Mouse (Mus musculus) lung, postnatal 0 days (tissue): Measurements from ENCODE around the gene Patj. TPM values are rescaled to one million over a fixed set of nuclear protein-coding genes. Genes with fewer than 3 reads are reported as not detected.

Experiments used
- ATAC-seq: fragments of 200-750 bp; cut with Nextera tagmentation; 2 replicates; pipeline ENCODE4 v1.8.0; 2017; ENCODE audit warnings: moderate library complexity
- DNase-seq: peaks from one replicate; pipeline ENCODE4 v3.0.0-alpha.2; 2016; ENCODE audit warnings: low spot score
- H3K27ac ChIP-seq: fragments of 300-500 bp; sonication (generic); 2 replicates; pipeline ENCODE4 v1.5.1; 2014; ENCODE audit warnings: antibody characterized with exemption, mild to moderate bottlenecking, low read length, mixed read lengths
- H3K27me3 ChIP-seq: fragments of 300-500 bp; sonication (generic); replicated peaks from 2 replicates; pipeline ENCODE4 v1.6.1; 2014; ENCODE audit warnings: low read length, mixed read lengths; ENCODE audit not compliant: insufficient read depth
- H3K36me3 ChIP-seq: fragments of 300-500 bp; sonication (generic); 2 replicates; pipeline ENCODE4 v1.6.1; 2014; ENCODE audit warnings: low read length, mixed read lengths; ENCODE audit not compliant: insufficient read depth
- H3K4me1 ChIP-seq: fragments of 300-500 bp; sonication (generic); 2 replicates; pipeline ENCODE4 v1.6.1; 2014; ENCODE audit warnings: antibody characterized with exemption, low read depth, low read length, mixed read lengths; ENCODE audit not compliant: insufficient read depth
- H3K4me2 ChIP-seq: fragments of 300-500 bp; sonication (generic); replicated peaks from 2 replicates; pipeline ENCODE4 v1.6.1; 2014; ENCODE audit warnings: low read depth, mild to moderate bottlenecking, low read length, moderate library complexity, mixed read lengths
- H3K4me3 ChIP-seq: fragments of 300-500 bp; sonication (generic); 2 replicates; pipeline ENCODE4 v1.5.1; 2014; ENCODE audit warnings: low read depth, low read length
- H3K9ac ChIP-seq: fragments of 300-500 bp; sonication (generic); replicated peaks from 2 replicates; pipeline ENCODE4 v1.6.1; 2014; ENCODE audit warnings: low read depth, mild to moderate bottlenecking
- H3K9me3 ChIP-seq: fragments of 300-500 bp; sonication (generic); 2 replicates; pipeline ENCODE4 v1.6.1; 2016; ENCODE audit warnings: low read length, mixed read lengths
- CTCF ChIP-seq: IDR thresholded peaks from 2 replicates; pipeline ENCODE4 v1.5.1; 2016; ENCODE audit warnings: antibody characterized with exemption, mild to moderate bottlenecking
- EP300 ChIP-seq: IDR thresholded peaks from 2 replicates; pipeline ENCODE4 v1.6.1; 2016; ENCODE audit warnings: antibody characterized with exemption, mild to moderate bottlenecking, control low read depth
- WGBS: fragments of 180-500 bp; shearing (Covaris S2); extraction: QIAGEN DNeasy Blood & Tissue Kit; methylation state at CpG from one replicate; pipeline ENCODE4 v1.1.7; 2014; 5-methylcytosine and 5-hydroxymethylcytosine counted together
- polyA plus RNA-seq: library from polyadenylated mRNA; unstranded; fragments of >200 nt; fragmentation: Nextera tagmentation; extraction: Ambion mirVana; gene quantifications from 2 replicates; pipeline ENCODE4 v1.2.1, GENCODE M21; 2015

Gene Patj
- polyA plus RNA-seq, 1 experiment from 2014 or later, result 13.4 TPM

- Histone ChIP-seq H3K4me3 (no peak overlapping the region), H3K4me2 (no peak overlapping the region), H3K9ac (no peak overlapping the region), H3K9me3 (no peaks in the 10 kb centered on the region), H3K36me3 (no peaks in the 10 kb centered on the region), H3K4me1 (no peaks in the 10 kb centered on the region), H3K27me3 (no peaks in the 10 kb centered on the region), H3K27ac (no peak overlapping the region)
- DNase-seq, result no peak
- WGBS, result 65% methylated on average over 4 of the region's 4 CpGs
- TF ChIP-seq CTCF (no peak), EP300 (no peak)
- no peak for ATAC-seq
Observed at GRCm38 (mm10) chr4:98586303-98586702, 190.7 kb downstream of the Patj start.

GRCm38 (mm10) chr4:98587686-98588085, 192.1 kb downstream of the Patj start:
- DNase-seq, result no peak
- TF ChIP-seq EP300 (no peak), CTCF (no peak)
- ATAC-seq, result no peak
- 76% methylated on average over 2 of the region's 2 CpGs for WGBS
- no peak overlapping the region for H3K27ac ChIP-seq
- no peaks in the 10 kb centered on the region for H3K9me3 ChIP-seq
- no peak overlapping the region for H3K4me3 ChIP-seq
- no peak overlapping the region for H3K9ac ChIP-seq
- H3K4me2 ChIP-seq, result no peak overlapping the region
- H3K27me3 ChIP-seq, result no peaks in the 10 kb centered on the region
- H3K4me1 ChIP-seq, result no peaks in the 10 kb centered on the region
- no peaks in the 10 kb centered on the region for H3K36me3 ChIP-seq

GRCm38 (mm10) chr4:98593961-98594360, 198.4 kb downstream of the Patj start:
- no peak overlapping the region for H3K4me2 ChIP-seq
- no peak for ATAC-seq
- no peaks in the 10 kb centered on the region for H3K27me3 ChIP-seq
- DNase-seq, result no peak
- no peaks in the 10 kb centered on the region for H3K4me1 ChIP-seq
- WGBS, result 67% methylated on average over 1 of the region's 1 CpGs
- no peaks in the 10 kb centered on the region for H3K36me3 ChIP-seq
- TF ChIP-seq CTCF (no peak), EP300 (no peak)
- no peak overlapping the region for H3K4me3 ChIP-seq
- no peak overlapping the region for H3K27ac ChIP-seq
- no peak overlapping the region for H3K9ac ChIP-seq
- H3K9me3 ChIP-seq, result no peaks in the 10 kb centered on the region

- no peak overlapping the region for H3K27ac ChIP-seq
- H3K4me1 ChIP-seq, result no peaks in the 10 kb centered on the region
- no peaks in the 10 kb centered on the region for H3K9me3 ChIP-seq
- no peak overlapping the region for H3K9ac ChIP-seq
- no peak overlapping the region for H3K4me3 ChIP-seq
- no peaks in the 10 kb centered on the region for H3K27me3 ChIP-seq
- no peak overlapping the region for H3K4me2 ChIP-seq
- WGBS, result 42% methylated on average over 1 of the region's 1 CpGs
- H3K36me3 ChIP-seq, result no peaks in the 10 kb centered on the region
- no peak for ATAC-seq
- DNase-seq, result no peak
- TF ChIP-seq EP300 (no peak), CTCF (no peak)
Observed at GRCm38 (mm10) chr4:98598546-98598971, 203.0 kb downstream of the Patj start.

- Histone ChIP-seq H3K27me3 (no peaks in the 10 kb centered on the region), H3K36me3 (no peaks in the 10 kb centered on the region), H3K9ac (no peak overlapping the region), H3K4me3 (no peak overlapping the region), H3K27ac (no peak overlapping the region), H3K9me3 (no peaks in the 10 kb centered on the region), H3K4me1 (no peaks in the 10 kb centered on the region), H3K4me2 (no peak overlapping the region)
- TF ChIP-seq EP300 (no peak), CTCF (no peak)
- no peak for ATAC-seq
- WGBS, result 33% methylated on average over 6 of the region's 6 CpGs
- no peak for DNase-seq
Observed at GRCm38 (mm10) chr4:98599358-98599757, 203.8 kb downstream of the Patj start.

- WGBS, result 54% methylated on average over 6 of the region's 6 CpGs
- Histone ChIP-seq H3K4me2 (no peak overlapping the region), H3K36me3 (no peaks in the 10 kb centered on the region), H3K4me1 (no peaks in the 10 kb centered on the region), H3K9me3 (no peaks in the 10 kb centered on the region), H3K9ac (no peak overlapping the region), H3K27me3 (no peaks in the 10 kb centered on the region), H3K4me3 (no peak overlapping the region), H3K27ac (no peak overlapping the region)
- TF ChIP-seq CTCF, result no peak
- no peak for TF ChIP-seq EP300
- ATAC-seq (no peak), DNase-seq (no peak)
Observed at GRCm38 (mm10) chr4:98603131-98603530, 207.5 kb downstream of the Patj start.

GRCm38 (mm10) chr4:98610501-98610900, 214.9 kb downstream of the Patj start:
- H3K4me3 ChIP-seq, result no peak overlapping the region
- DNase-seq (no peak), ATAC-seq (no peak)
- H3K27ac ChIP-seq, result no peak overlapping the region
- no peaks in the 10 kb centered on the region for H3K9me3 ChIP-seq
- H3K4me1 ChIP-seq, result no peaks in the 10 kb centered on the region
- H3K36me3 ChIP-seq, result no peaks in the 10 kb centered on the region
- no peak for TF ChIP-seq CTCF
- TF ChIP-seq EP300, result no peak
- no peak overlapping the region for H3K4me2 ChIP-seq
- H3K9ac ChIP-seq, result no peak overlapping the region
- H3K27me3 ChIP-seq, result no peaks in the 10 kb centered on the region
- 74% methylated on average over 2 of the region's 2 CpGs for WGBS
